Mouse (Mus musculus): ENCODE data around the gene Igsf11. TPM values are rescaled to one million over a fixed set of nuclear protein-coding genes. Genes with fewer than 3 reads are reported as not detected.

Igsf11 gene
- total RNA-seq, 2 experiments from 2014 or later: 0.20 to 0.54 TPM

DNA sequence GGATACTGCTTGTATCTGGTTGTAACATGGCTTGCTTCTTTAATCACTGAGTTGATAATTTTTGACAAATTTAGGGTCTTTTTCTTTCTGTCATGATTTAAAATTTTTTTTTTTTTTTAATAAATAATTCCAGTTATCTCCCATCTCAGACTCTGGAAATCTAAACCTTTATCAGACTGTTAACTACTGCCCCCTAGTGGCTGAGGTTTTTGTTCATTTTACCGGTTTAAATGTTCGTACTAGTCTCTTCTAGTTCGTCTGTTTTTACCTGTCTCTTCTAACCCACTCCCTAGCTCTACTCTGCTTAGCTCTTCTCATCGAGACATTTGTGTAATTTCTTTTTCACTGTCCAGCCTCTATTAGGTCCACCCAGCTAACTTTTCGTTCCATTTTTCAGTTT is 170.1 kb downstream of the Igsf11 start:
- intact Hi-C loops (cut with DNase I): no loop called here

DNA sequence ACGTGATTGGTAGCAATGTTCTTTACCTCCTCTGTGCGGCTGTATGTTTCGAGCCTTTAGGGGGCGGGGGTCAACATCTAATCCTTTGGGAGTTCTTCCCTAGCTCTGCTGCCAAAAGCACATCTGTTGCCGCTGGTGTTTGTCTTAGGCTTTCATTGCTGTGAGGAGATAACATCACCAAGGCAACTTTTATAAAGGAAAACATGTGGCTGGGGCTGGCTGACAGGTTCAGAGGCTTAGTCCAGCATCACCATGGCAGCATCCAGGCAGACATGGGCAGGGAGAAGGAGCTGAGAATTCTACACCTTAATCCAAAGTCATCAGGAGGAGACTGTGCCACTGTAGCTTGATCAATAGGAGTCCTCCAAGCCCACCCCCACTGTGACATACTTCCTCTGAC is 173.1 kb downstream of the Igsf11 start:
- intact Hi-C loops (cut with DNase I): no loop called here

More for the DNA sequence above, 170.1 kb downstream of the Igsf11 start:
- no peak for DNase-seq

DNA sequence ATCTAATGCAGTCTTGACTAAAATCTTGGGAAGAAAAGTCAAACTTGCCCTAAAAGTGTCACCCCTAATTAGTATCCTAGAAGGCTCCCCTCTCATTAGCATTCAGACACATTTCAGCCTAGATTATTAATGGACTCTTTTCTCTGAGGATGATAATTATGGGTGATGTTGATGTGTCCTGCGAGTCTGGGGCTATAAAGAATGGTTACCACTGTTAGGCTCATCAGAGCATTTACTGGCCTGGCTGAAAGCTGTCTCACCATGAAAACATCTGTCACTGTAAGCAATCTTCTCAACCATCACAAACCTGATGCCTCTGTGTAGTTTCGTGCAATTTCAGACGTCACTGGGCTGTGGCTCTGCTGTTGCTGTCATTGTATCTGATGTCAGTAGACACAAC is 179.0 kb downstream of the Igsf11 start:
- no peak for DNase-seq
- intact Hi-C loops (cut with DNase I): no loop called here

More for the DNA sequence above, 173.1 kb downstream of the Igsf11 start:
- DNase-seq: no peak

Other genes starting within 250 kb of the Igsf11 start
- gene Arhgap31, start 179.4 kb upstream of the Igsf11 start, total RNA-seq (2021): 10 to 100 TPM; 12.3 to 12.4 TPM
- gene B4galt4, start 150.4 kb upstream of the Igsf11 start, total RNA-seq (2021): 1 to 10 TPM; 3.8 to 4.4 TPM
- gene Upk1b, start 92.3 kb upstream of the Igsf11 start, total RNA-seq (2021): not detected
- gene 4930435E12Rik, start 63.9 kb upstream of the Igsf11 start, total RNA-seq (2021): not detected